Mouse (Mus musculus) hindbrain, embryonic 16.5 days (tissue): ENCODE data around the gene Fbxo42. TPM values are rescaled to one million over a fixed set of nuclear protein-coding genes. Genes with fewer than 3 reads are reported as not detected.

Source experiments
- ATAC-seq: fragments of 200-750 bp; cut with Nextera tagmentation; 2 replicates; pipeline ENCODE4 v1.8.0; 2017; ENCODE audit warnings: moderate TSS enrichment, moderate library complexity
- H3K27ac ChIP-seq: fragments of 300-500 bp; sonication (generic); 2 replicates; pipeline ENCODE4 v1.5.1; 2014; ENCODE audit warnings: low read depth, mild to moderate bottlenecking, control low read depth, low read length, moderate library complexity
- H3K27me3 ChIP-seq: fragments of 300-500 bp; sonication (generic); replicated peaks from 2 replicates; pipeline ENCODE4 v1.6.1; 2014; ENCODE audit warnings: low read length; ENCODE audit not compliant: control insufficient read depth, insufficient read depth
- H3K36me3 ChIP-seq: fragments of 300-500 bp; sonication (generic); 2 replicates; pipeline ENCODE4 v1.6.1; 2014; ENCODE audit warnings: mild to moderate bottlenecking, low read length, moderate library complexity, mixed read lengths; ENCODE audit not compliant: control insufficient read depth, insufficient read depth
- H3K4me1 ChIP-seq: fragments of 300-500 bp; sonication (generic); 2 replicates; pipeline ENCODE4 v1.6.1; 2014; ENCODE audit warnings: low read depth, low read length; ENCODE audit not compliant: control insufficient read depth, insufficient read depth
- H3K4me2 ChIP-seq: fragments of 300-500 bp; sonication (generic); 2 replicates; pipeline ENCODE4 v1.6.1; 2014; ENCODE audit warnings: mild to moderate bottlenecking, low read length, control low read depth, moderate library complexity
- H3K4me3 ChIP-seq: fragments of 300-500 bp; sonication (generic); 2 replicates; pipeline ENCODE4 v1.5.1; 2014; ENCODE audit warnings: mild to moderate bottlenecking, low read length, control low read depth, moderate library complexity
- H3K9ac ChIP-seq: fragments of 300-500 bp; sonication (generic); 2 replicates; pipeline ENCODE4 v1.6.1; 2014; ENCODE audit warnings: low read depth, mild to moderate bottlenecking, control low read depth, low read length, moderate library complexity
- H3K9me3 ChIP-seq: fragments of 300-500 bp; sonication (generic); 2 replicates; pipeline ENCODE4 v1.6.1; 2014; ENCODE audit warnings: mild to moderate bottlenecking, low read length, moderate library complexity; ENCODE audit not compliant: control insufficient read depth
- WGBS: fragments of 180-500 bp; shearing (Covaris S2); extraction: QIAGEN DNeasy Blood & Tissue Kit; methylation state at CpG from one replicate; pipeline ENCODE4 v1.1.7; 2014; 5-methylcytosine and 5-hydroxymethylcytosine counted together
- polyA plus RNA-seq: library from polyadenylated mRNA; unstranded; fragments of >200 nt; fragmentation: Nextera tagmentation; extraction: Ambion mirVana; gene quantifications from 2 replicates; pipeline ENCODE4 v1.2.1, GENCODE M21; 2015

Gene Fbxo42
- polyA plus RNA-seq, 1 experiment from 2014 or later = 20.4 TPM

- Histone ChIP-seq H3K27ac (no peak overlapping the region), H3K27me3 (no peaks in the 10 kb centered on the region), H3K4me3 (no peak overlapping the region), H3K36me3 (no peaks in the 10 kb centered on the region; the same call in 1 of the 2 replicates), H3K4me2 (no peak overlapping the region), H3K9me3 (no peaks in the 10 kb centered on the region), H3K4me1 (no peaks in the 10 kb centered on the region; the same call in 1 of the 2 replicates), H3K9ac (no peak overlapping the region)
- WGBS = 75% methylated on average over 8 of the region's 8 CpGs
- no peak for ATAC-seq
Measured at GRCm38 (mm10) chr4:141180831-141181230, 33.1 kb downstream of the Fbxo42 start.

GRCm38 (mm10) chr4:141181981-141182380 is 34.3 kb downstream of the Fbxo42 start:
- H3K9ac ChIP-seq = no peak overlapping the region
- H3K4me2 ChIP-seq = no peak overlapping the region
- no peaks in the 10 kb centered on the region for H3K9me3 ChIP-seq
- no peaks in the 10 kb centered on the region; the same call in 1 of the 2 replicates for H3K36me3 ChIP-seq
- H3K27me3 ChIP-seq = no peaks in the 10 kb centered on the region
- ATAC-seq = no peak
- 95% methylated on average over 6 of the region's 6 CpGs for WGBS
- H3K27ac ChIP-seq = no peak overlapping the region
- H3K4me1 ChIP-seq = peaks cover 4% of the 10 kb centered on the region; the same call in 1 of the 2 replicates
- no peak overlapping the region for H3K4me3 ChIP-seq

- H3K9me3 ChIP-seq = no peaks in the 10 kb centered on the region
- WGBS = 91% methylated on average over 2 of the region's 2 CpGs
- ATAC-seq = no peak
- H3K9ac ChIP-seq = no peak overlapping the region
- no peaks in the 10 kb centered on the region; the same call in 1 of the 2 replicates for H3K36me3 ChIP-seq
- H3K4me2 ChIP-seq = no peak overlapping the region
- H3K27ac ChIP-seq = no peak overlapping the region
- no peaks in the 10 kb centered on the region for H3K27me3 ChIP-seq
- H3K4me1 ChIP-seq = peaks cover 4% of the 10 kb centered on the region; the same call in 1 of the 2 replicates
- no peak overlapping the region for H3K4me3 ChIP-seq
Measured at GRCm38 (mm10) chr4:141183932-141184331, 36.2 kb downstream of the Fbxo42 start.

GRCm38 (mm10) chr4:141184426-141184825 is 36.7 kb downstream of the Fbxo42 start:
- no peak overlapping the region for H3K4me3 ChIP-seq
- H3K4me1 ChIP-seq = peaks cover 4% of the 10 kb centered on the region; the same call in 1 of the 2 replicates
- 93% methylated on average over 4 of the region's 4 CpGs for WGBS
- no peak for ATAC-seq
- no peaks in the 10 kb centered on the region for H3K9me3 ChIP-seq
- no peaks in the 10 kb centered on the region; the same call in 1 of the 2 replicates for H3K36me3 ChIP-seq
- no peaks in the 10 kb centered on the region for H3K27me3 ChIP-seq
- H3K27ac ChIP-seq = no peak overlapping the region
- no peak overlapping the region for H3K4me2 ChIP-seq
- no peak overlapping the region for H3K9ac ChIP-seq

DNA sequence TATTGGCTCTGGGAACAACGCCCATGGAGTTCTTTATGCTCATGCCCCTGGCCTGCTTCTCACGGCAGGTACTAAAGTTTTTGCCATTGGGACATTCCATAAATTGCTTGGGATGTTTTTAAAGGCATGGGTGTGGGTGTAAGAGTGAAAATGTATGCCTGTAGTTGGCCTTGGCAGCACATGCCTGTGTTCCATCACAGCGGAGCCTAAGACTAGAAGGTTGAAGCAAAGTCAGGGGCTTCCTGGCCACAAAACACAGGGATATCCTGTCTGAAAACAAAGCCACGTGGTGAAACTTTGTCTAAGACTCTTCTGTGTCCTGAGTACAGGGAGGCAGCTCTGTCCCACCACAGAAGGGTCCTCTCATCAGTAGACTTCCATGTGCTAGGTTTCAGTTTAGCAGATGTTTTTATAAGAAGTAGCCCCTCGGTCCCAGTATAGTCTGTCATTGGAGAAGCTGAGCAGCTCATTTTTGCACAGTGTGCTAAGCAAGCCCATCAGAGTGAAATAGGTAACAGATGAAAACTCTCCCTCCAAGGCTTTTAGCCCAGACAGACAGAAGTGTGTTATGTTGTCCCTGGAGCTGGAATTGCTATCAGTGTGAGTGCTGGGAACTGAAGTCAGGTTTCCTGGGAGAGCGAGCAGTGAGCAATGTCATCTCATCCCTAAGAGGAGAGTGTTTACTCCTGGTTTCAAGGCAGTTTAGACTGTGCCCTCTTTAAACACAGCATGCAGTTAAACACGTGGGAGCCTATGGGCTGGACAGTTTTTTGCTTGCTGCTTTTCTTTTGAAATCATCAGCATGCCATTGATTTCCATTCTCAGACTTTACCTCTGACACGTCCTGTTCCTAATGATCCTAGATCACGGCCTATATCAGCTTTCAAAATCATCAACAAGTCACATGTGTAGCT is 39.5 kb downstream of the Fbxo42 start:
- peaks cover 4% of the 10 kb centered on the region; the same call in 1 of the 2 replicates for H3K4me1 ChIP-seq
- 77% methylated on average over 9 of the region's 9 CpGs for WGBS
- no peak for ATAC-seq
- H3K9me3 ChIP-seq = no peaks in the 10 kb centered on the region
- no peak overlapping the region for H3K9ac ChIP-seq
- no peaks in the 10 kb centered on the region for H3K27me3 ChIP-seq
- peaks cover 5% of the 10 kb centered on the region; the same call in 1 of the 2 replicates for H3K36me3 ChIP-seq
- no peak overlapping the region for H3K4me2 ChIP-seq
- H3K4me3 ChIP-seq = no peak overlapping the region
- H3K27ac ChIP-seq = 0 out of 2 replicates have a peak overlapping the region, but pooled peaks have one; percentile 10

- no peaks in the 10 kb centered on the region for H3K27me3 ChIP-seq
- WGBS = 93% methylated on average over 7 of the region's 7 CpGs
- no peak overlapping the region for H3K4me2 ChIP-seq
- H3K9me3 ChIP-seq = no peaks in the 10 kb centered on the region
- ATAC-seq = no peak
- H3K36me3 ChIP-seq = peaks cover 14% of the 10 kb centered on the region
- no peak overlapping the region for H3K27ac ChIP-seq
- H3K4me1 ChIP-seq = peaks cover 4% of the 10 kb centered on the region; the same call in 1 of the 2 replicates
- no peak overlapping the region for H3K9ac ChIP-seq
- no peak overlapping the region for H3K4me3 ChIP-seq
Measured at GRCm38 (mm10) chr4:141191294-141191693, 43.6 kb downstream of the Fbxo42 start.

DNA sequence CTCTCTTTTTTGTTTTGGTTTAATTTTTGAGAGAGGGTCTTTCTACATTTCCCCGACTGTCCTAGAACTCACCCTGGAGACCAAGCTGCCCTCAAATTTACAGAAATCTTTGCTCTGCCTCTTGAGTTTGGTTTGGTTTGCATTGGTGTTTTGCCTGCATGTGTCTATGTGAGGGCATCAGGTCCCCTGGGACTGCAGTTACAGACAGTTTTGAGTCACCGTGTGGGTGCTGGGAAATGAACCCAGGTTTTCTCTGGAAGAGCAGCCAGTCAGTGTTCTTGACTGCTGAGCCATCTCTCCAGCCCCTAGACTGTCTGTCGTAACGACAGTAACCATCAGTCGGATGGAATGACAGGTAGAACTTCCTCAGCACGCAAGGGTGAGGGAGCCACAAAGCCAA is 46.8 kb downstream of the Fbxo42 start:
- no peaks in the 10 kb centered on the region for H3K9me3 ChIP-seq
- no peak overlapping the region for H3K4me3 ChIP-seq
- 95% methylated on average over 6 of the region's 6 CpGs for WGBS
- ATAC-seq = no peak
- H3K36me3 ChIP-seq = peaks cover 32% of the 10 kb centered on the region
- H3K9ac ChIP-seq = no peak overlapping the region
- H3K27me3 ChIP-seq = no peaks in the 10 kb centered on the region
- H3K4me1 ChIP-seq = no peaks in the 10 kb centered on the region
- no peak overlapping the region for H3K4me2 ChIP-seq
- no peak overlapping the region for H3K27ac ChIP-seq

GRCm38 (mm10) chr4:141196981-141197685 is 49.4 kb downstream of the Fbxo42 start:
- Histone ChIP-seq H3K36me3 (peaks cover 30% of the 10 kb centered on the region), H3K9ac (no peak overlapping the region), H3K9me3 (no peaks in the 10 kb centered on the region), H3K4me1 (no peaks in the 10 kb centered on the region), H3K27me3 (no peaks in the 10 kb centered on the region), H3K4me3 (no peak overlapping the region), H3K27ac (no peak overlapping the region), H3K4me2 (no peak overlapping the region)
- 97% methylated on average over 13 of the region's 13 CpGs for WGBS
- ATAC-seq = no peak

GRCm38 (mm10) chr4:141197686-141198035 is 49.9 kb downstream of the Fbxo42 start:
- H3K27me3 ChIP-seq = no peaks in the 10 kb centered on the region
- H3K4me3 ChIP-seq = no peak overlapping the region
- no peak overlapping the region for H3K4me2 ChIP-seq
- no peaks in the 10 kb centered on the region for H3K4me1 ChIP-seq
- no peak overlapping the region for H3K27ac ChIP-seq
- WGBS = 87% methylated on average over 13 of the region's 13 CpGs
- H3K9ac ChIP-seq = no peak overlapping the region
- peaks cover 30% of the 10 kb centered on the region for H3K36me3 ChIP-seq
- H3K9me3 ChIP-seq = no peaks in the 10 kb centered on the region
- ATAC-seq = no peak
